Mouse (Mus musculus) embryonic facial prominence, embryonic 10.5 days (tissue): ENCODE measurements around the gene Entpd2. TPM values are rescaled to one million over a fixed set of nuclear protein-coding genes. Genes with fewer than 3 reads are reported as not detected.
"Not testable (repeated sequence)": the region's sequence is repeated elsewhere in the genome, so short reads cannot be mapped to it uniquely, and the experiment has no call there.

Experiments
- DNase-seq: peaks from one replicate; pipeline ENCODE4 v3.0.0-alpha.2; 2017; ENCODE audit warnings: low spot score
- H3K27ac ChIP-seq: fragments of 300-500 bp; sonication (generic); replicated peaks from 2 replicates; pipeline ENCODE4 v1.5.1; 2016; ENCODE audit warnings: mild to moderate bottlenecking
- H3K27me3 ChIP-seq: fragments of 300-500 bp; sonication (generic); replicated peaks from 2 replicates; pipeline ENCODE4 v1.6.1; 2016; ENCODE audit warnings: low read depth, mild to moderate bottlenecking; ENCODE audit not compliant: poor library complexity, severe bottlenecking
- H3K36me3 ChIP-seq: fragments of 300-500 bp; sonication (generic); replicated peaks from 2 replicates; pipeline ENCODE4 v1.6.1; 2016; ENCODE audit warnings: mild to moderate bottlenecking, moderate library complexity
- H3K4me1 ChIP-seq: fragments of 300-500 bp; sonication (generic); 2 replicates; pipeline ENCODE4 v1.6.1; 2016
- H3K4me3 ChIP-seq: fragments of 300-500 bp; sonication (generic); 2 replicates; pipeline ENCODE4 v1.5.1; 2016; ENCODE audit warnings: mild to moderate bottlenecking, moderate library complexity
- H3K9me3 ChIP-seq: fragments of 300-500 bp; sonication (generic); 2 replicates; pipeline ENCODE4 v1.6.1; 2016; ENCODE audit warnings: mild to moderate bottlenecking
- WGBS: fragments of 180-500 bp; shearing (Covaris S2); methylation state at CpG from one replicate; pipeline ENCODE4 v1.1.7; 2016; 5-methylcytosine and 5-hydroxymethylcytosine counted together
- polyA plus RNA-seq: library from polyadenylated mRNA; unstranded; fragments of >200 nt; fragmentation: Nextera tagmentation; extraction: Ambion mirVana; gene quantifications from 2 replicates; pipeline ENCODE4 v1.2.1, GENCODE M21; 2016

Entpd2 gene
- polyA plus RNA-seq, 1 experiment from 2014 or later, result 0.14 TPM

DNA sequence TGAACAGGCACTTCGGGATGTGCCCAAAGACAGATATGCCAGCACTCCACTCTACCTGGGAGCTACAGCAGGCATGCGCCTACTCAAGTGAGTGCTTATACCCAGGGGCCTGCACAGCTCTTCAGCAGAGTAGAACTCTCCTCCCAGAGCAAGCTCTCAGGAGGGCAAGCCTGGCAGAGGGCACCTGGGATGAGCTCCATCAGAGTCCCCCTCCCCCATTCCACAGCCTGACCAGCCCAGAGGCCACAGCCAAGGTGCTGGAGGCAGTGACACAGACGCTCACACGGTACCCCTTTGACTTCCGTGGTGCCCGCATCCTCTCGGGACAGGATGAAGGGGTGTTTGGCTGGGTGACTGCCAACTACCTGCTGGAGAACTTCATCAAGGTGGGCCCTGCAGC is 2.4 kb downstream of the Entpd2 start:
- no peaks in the 10 kb centered on the region for H3K36me3 ChIP-seq
- peaks cover 34% of the 10 kb centered on the region for H3K4me1 ChIP-seq
- no peak overlapping the region for H3K27ac ChIP-seq
- H3K27me3 ChIP-seq, result peaks cover 96% of the 10 kb centered on the region
- DNase-seq, result no peak
- WGBS, result 86% methylated on average over 7 of the region's 7 CpGs
- no peak overlapping the region for H3K4me3 ChIP-seq
- H3K9me3 ChIP-seq, result no peaks in the 10 kb centered on the region

DNA sequence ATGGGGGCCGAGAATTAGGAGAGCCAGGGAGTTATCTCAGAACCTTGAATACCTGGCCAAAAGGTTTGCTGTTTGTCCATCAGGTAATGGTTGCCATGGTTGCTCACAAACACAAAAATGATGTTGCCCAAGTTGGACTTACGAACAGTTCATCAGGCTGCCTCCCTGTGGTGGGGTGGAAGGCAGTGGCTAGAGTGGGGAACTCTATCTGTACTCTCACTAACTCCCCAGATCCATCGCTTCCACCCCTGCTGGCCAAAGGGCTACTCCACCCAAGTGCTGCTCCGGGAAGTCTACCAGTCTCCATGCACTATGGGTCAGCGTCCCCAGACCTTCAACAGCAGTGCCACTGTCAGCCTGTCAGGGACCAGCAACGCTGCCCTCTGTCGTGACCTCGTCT is 3.4 kb downstream of the Entpd2 start, which contains the start of gene Npdc1:
TSS of gene Npdc1 (plus strand) at position 301 of the 400 bp plus-strand sequence.
- no peak within 1 kb of the TSS for H3K4me3 ChIP-seq
- DNase-seq, result no peak
- H3K27me3 ChIP-seq, result peaks cover 100% of the 10 kb centered on the region
- no peaks in the 10 kb centered on the region for H3K9me3 ChIP-seq
- H3K4me1 ChIP-seq, result peaks cover 43% of the 10 kb centered on the region
- WGBS, result 70% methylated on average over 8 of the region's 8 CpGs
- H3K36me3 ChIP-seq, result no peaks in the 10 kb centered on the region
- H3K27ac ChIP-seq, result no peak within 1 kb of the TSS

DNA sequence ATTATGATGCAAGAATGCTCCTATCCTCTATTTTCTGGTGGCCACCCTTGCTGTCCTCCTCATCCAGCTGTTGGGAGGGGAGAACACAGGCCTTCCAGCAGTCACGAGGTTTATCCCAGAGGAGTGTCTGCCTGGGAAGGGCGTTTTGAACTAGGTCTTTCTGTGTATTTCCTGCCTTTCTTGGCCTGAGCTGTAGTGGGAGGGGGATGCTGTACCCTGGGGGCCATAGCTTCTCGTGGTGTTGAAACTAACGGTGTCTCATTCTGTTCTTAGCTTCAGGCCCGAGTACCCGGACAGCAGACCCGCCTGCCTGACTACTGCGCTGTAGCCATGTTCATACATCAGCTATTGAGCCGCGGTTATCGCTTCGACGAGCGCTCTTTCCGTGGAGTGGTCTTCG is 4.6 kb downstream of the Entpd2 start:
- Histone ChIP-seq H3K27me3 (peaks cover 99% of the 10 kb centered on the region), H3K4me3 (peak overlapping the region; percentile 28; the same call in 1 of the 2 replicates)

DNA sequence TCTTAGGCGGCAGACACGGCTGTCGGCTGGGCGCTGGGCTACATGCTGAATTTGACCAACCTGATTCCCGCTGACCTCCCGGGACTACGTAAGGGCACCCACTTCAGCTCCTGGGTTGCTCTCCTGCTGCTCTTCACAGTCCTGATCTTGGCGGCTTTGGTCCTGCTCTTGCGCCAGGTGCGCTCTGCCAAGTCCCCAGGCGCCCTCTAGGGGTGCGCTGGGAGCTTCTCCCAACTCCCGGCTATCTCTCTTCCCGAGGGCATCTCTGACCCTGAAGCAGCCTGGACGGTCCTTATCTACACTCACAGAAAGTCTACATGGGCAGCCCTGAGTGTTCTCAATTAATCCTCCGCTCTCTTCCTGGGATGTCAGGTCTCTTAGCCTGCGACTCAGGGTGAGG is 5.1 kb downstream of the Entpd2 start:
- DNase-seq, result peak; percentile 41
- no peaks in the 10 kb centered on the region for H3K36me3 ChIP-seq
- no peaks in the 10 kb centered on the region for H3K9me3 ChIP-seq
- peak overlapping the region; percentile 28; the same call in 1 of the 2 replicates for H3K4me3 ChIP-seq
- peaks cover 97% of the 10 kb centered on the region for H3K27me3 ChIP-seq
- 4% methylated on average over 17 of the region's 17 CpGs for WGBS
- no peak overlapping the region for H3K27ac ChIP-seq
- peaks cover 35% of the 10 kb centered on the region for H3K4me1 ChIP-seq

More for the DNA sequence above, 4.6 kb downstream of the Entpd2 start:
- Histone ChIP-seq H3K36me3 (no peaks in the 10 kb centered on the region), H3K9me3 (no peaks in the 10 kb centered on the region), H3K4me1 (peaks cover 40% of the 10 kb centered on the region), H3K27ac (no peak overlapping the region)
- no peak for DNase-seq
- WGBS, result 24% methylated on average over 16 of the region's 16 CpGs

DNA sequence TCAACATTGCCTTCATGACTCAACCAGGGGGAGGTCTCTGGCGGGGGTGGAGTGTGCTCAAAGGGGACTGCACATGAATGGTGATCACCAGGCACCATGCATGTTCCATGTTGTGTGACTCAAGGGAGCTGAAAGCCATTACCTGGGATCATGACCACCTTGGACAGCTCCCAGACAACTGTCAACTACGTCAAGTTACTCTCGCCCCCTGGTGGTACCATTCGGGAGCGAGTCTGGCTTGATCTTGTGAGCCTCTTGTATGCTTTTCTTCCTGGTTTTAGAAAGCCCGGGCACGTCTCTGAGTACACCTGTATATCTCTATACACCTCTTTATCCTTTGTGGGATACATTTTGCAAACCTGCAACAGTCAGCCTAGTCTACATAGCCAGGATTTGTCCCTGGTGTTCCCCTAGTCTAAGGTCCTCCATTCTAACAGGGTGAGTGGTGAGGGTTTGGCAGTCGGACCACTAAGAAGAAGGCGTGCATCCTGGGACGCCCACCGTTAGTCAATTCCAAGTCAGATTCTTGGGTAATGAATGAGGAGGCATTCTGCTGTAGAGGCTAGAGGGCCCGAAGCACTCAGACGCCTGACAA is 6.8 kb downstream of the Entpd2 start:
- peaks cover 23% of the 10 kb centered on the region for H3K4me1 ChIP-seq
- H3K9me3 ChIP-seq, result no peaks in the 10 kb centered on the region
- H3K27me3 ChIP-seq, result peaks cover 85% of the 10 kb centered on the region
- peak; percentile 88 for DNase-seq
- H3K4me3 ChIP-seq, result peak overlapping the region; percentile 68
- peak overlapping the region; percentile 72; the same call in 1 of the 2 replicates for H3K27ac ChIP-seq
- no peaks in the 10 kb centered on the region; the same call in 1 of the 2 replicates for H3K36me3 ChIP-seq
- WGBS, result 1% methylated on average over 13 of the region's 13 CpGs

DNA sequence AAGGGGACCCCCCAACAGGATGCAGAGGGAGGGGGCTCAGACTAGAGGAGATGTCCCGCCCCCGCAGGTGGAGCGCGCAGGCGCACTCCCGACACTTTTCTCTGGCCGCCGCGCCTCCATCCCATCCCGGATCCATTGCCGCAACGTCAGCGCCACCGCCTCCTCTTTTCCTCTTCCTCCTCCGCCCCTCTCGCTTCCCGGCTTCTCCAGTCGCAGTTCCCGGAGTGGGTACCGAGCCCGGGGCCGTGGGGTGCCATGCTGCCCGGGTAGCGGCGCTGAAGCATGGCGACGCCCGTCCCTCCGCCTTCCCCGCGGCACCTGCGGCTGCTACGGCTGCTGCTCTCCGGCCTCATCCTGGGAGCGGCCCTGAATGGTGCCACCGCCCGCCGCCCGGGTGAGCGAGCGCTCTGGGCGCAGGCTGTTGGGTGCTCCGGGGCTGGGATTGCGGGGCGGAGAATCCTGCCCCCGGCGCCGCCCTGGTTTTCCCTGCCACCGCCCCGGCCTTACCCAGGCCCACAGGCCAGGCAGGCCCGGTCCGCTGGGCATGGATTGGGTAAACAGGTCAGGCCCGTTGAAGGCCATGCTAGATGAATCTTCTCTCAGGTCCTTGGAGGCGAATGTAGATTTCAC is 7.4 kb downstream of the Entpd2 start:
- peaks cover 3% of the 10 kb centered on the region; the same call in 1 of the 2 replicates for H3K36me3 ChIP-seq
- WGBS, result 1% methylated on average over 54 of the region's 54 CpGs
- peaks cover 79% of the 10 kb centered on the region for H3K27me3 ChIP-seq
- H3K4me1 ChIP-seq, result peaks cover 23% of the 10 kb centered on the region
- no peaks in the 10 kb centered on the region for H3K9me3 ChIP-seq
- peak overlapping the region; percentile 72 for H3K27ac ChIP-seq
- H3K4me3 ChIP-seq, result peak overlapping the region; percentile 68
- peak; percentile 62 for DNase-seq

DNA sequence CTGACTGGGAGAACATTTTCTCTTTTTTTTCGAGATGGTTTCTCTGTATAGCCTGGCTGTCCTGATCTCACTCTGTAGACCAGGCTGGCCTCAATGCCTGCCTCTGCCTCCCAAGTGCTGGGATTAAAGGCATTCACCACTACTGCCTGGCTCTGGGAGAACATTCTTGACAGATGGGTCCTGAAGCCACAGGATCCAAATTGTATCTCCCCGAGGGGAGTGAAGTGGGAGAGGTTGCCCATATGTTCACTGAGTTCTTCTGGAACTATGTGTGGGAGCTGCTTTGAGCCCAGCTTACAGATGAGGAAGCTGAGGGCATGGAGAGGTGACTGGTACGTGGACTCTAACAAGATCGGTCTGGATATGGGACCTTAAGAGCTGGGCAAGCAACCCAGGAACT is 8.3 kb downstream of the Entpd2 start:
- peak overlapping the region; percentile 68 for H3K4me3 ChIP-seq
- H3K27ac ChIP-seq, result no peak overlapping the region
- no peaks in the 10 kb centered on the region for H3K9me3 ChIP-seq
- H3K27me3 ChIP-seq, result peaks cover 72% of the 10 kb centered on the region
- H3K4me1 ChIP-seq, result peaks cover 23% of the 10 kb centered on the region
- DNase-seq, result no peak
- H3K36me3 ChIP-seq, result peaks cover 8% of the 10 kb centered on the region; the same call in 1 of the 2 replicates
- WGBS, result 83% methylated on average over 4 of the region's 4 CpGs

DNA sequence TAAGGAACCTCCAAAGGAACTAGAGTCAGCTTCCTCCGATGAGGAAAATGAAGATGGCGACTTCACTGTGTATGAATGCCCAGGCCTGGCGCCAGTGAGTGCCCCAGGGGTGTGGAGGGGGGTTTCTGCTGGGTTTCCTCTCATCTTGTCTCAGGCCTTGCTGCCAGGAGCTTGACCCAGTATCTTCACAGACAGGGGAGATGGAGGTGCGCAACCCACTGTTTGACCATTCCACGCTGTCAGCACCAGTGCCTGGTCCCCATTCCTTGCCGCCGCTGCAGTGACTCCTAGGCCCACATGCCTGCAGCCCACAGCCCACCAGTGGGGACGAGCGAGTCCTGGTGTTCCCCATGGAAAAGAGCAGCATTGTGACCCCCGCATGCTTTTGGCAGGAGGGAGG is 13.2 kb downstream of the Entpd2 start:
- no peaks in the 10 kb centered on the region for H3K9me3 ChIP-seq
- 0 out of 2 replicates have a peak, but pooled peaks cover under 1% of the 10 kb centered on the region for H3K4me1 ChIP-seq
- no peak overlapping the region for H3K4me3 ChIP-seq
- H3K27me3 ChIP-seq, result peaks cover 23% of the 10 kb centered on the region
- H3K36me3 ChIP-seq, result peaks cover 10% of the 10 kb centered on the region; the same call in 1 of the 2 replicates
- 89% methylated on average over 10 of the region's 10 CpGs for WGBS
- DNase-seq, result no peak
- H3K27ac ChIP-seq, result no peak overlapping the region

DNA sequence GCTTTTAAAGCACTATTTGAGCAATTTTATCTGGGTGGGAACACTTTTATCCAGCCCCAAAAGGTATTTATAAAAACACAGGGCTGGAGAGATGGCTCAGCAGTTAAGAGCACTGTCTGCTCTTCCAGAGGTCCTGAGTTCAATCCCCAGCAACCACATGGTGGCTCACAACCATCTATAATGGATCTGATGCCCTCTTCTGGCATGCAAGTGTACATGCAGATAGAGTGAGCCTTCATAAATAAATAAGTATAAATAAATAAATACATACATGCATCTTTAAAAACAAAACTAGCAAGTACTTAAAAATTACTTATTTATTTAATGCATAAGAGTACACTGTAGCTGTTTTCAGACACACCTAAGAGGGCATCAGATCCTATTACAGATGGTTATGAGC is 17.8 kb downstream of the Entpd2 start:
- not testable (repeated sequence) for DNase-seq, H3K4me3 ChIP-seq, H3K9me3 ChIP-seq

DNA sequence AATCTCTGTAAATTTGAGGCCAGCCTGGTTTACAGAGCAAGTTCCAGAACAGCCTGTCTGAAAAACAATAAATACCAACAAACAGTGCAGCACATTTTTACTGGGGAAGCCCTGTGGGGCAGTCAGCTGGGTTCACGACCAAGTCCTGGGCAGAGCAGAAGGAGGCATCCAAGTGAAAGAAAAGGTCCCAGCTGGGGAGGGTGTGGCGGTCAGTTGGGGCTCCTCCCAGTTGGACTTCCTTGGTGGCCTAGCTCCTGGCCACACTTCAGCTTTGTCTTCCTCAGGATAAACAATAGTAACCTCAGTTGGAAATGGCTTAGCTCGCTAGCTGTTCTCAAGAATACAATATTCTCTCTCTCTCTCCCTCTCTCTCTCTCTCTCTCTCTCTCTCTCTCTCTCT is 21.8 kb downstream of the Entpd2 start:
- peaks cover 6% of the 10 kb centered on the region for H3K27me3 ChIP-seq
- H3K27ac ChIP-seq, result no peak overlapping the region
- 20% methylated on average over 3 of the region's 3 CpGs for WGBS
- H3K9me3 ChIP-seq, result no peaks in the 10 kb centered on the region
- H3K36me3 ChIP-seq, result no peaks in the 10 kb centered on the region
- no peak for DNase-seq
- H3K4me3 ChIP-seq, result no peak overlapping the region
- H3K4me1 ChIP-seq, result peaks cover under 1% of the 10 kb centered on the region; the same call in 1 of the 2 replicates

More for the DNA sequence above, 17.8 kb downstream of the Entpd2 start:
- not testable (repeated sequence) for H3K27ac ChIP-seq, H3K27me3 ChIP-seq, H3K36me3 ChIP-seq, H3K4me1 ChIP-seq

DNA sequence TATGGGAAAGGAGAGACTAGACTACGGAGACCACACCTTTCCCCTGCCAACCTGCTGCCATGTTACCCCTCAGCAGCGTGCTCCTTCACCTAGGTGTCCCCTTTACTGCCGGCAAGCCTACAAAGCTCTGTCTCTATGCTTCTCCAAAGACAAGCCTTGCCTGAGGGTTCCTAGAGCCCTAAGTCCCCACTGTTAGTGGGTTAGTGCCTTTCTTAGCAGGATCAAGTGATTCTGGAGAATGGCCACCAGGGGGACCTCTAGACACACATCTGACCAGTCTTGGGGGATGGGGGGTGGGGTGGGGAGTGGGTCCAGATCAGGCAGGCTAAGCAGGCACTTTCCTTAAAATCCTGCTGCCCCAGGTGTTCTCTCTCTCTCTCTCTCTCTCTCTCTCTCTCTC is 26.2 kb downstream of the Entpd2 start:
- Histone ChIP-seq H3K4me3 (no peak overlapping the region), H3K27me3 (peaks cover 50% of the 10 kb centered on the region), H3K27ac (no peak overlapping the region), H3K36me3 (no peaks in the 10 kb centered on the region), H3K4me1 (peaks cover 4% of the 10 kb centered on the region; the same call in 1 of the 2 replicates), H3K9me3 (no peaks in the 10 kb centered on the region)
- DNase-seq, result peak; percentile 78
- 19% methylated on average over 3 of the region's 3 CpGs for WGBS

DNA sequence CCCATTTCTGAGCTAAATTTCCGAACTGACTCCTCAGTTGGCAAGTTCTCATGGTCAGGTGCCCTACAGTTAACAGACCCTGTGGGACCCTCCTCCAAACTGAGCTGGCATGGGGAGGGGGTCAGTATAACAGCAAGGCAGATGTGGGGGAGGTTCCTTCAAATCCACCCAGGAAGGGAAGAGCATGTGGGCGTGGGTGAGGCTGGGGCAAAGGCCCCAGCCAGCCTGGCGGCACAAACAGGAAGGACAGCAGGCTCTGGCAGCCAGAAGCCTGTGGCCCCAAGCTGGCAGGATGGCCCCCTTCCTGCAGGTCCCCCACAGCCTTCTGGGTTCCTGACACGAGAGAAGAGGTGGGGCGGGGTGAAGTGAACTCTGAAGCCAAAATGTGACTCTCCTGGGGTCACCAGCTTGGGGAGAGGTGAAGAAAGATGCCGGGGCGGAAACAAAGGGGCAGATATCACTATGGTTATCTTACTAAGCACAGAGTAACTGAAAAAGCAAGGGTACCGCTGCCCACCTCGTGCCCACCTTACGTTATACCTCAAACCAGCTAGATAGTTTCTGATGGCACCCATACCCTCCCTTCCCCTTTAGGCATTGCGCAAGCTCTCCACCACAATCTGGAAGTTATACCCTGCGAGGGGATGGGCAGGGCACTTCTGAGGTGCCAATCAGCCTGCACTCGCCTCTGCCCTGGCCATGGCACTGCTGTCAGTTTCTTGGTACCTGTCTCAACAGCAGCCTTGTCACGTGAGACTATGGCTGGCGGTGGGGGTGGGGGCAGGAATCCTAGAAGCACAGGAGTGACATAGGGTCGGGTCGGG is 27.1 kb downstream of the Entpd2 start, which contains the start of gene Fut7:
TSS of gene Fut7 (plus strand) at position 681 of the 824 bp plus-strand sequence.
- Histone ChIP-seq H3K27me3 (peaks cover 50% of the 10 kb centered on the region), H3K36me3 (no peaks in the 10 kb centered on the region), H3K27ac (no peak within 1 kb of the TSS), H3K4me3 (no peak within 1 kb of the TSS), H3K4me1 (peaks cover 4% of the 10 kb centered on the region; the same call in 1 of the 2 replicates), H3K9me3 (no peaks in the 10 kb centered on the region)
- WGBS, result 63% methylated on average over 17 of the region's 17 CpGs
- no peak for DNase-seq
